Mouse (Mus musculus) E14TG2a.4 (cell line): ENCODE measurements at regions not wholly inside any gene's neighbourhood (a gene's known extent, or its start where the extent isn't known, plus 50 kb on each side); places are given as distances from the start of the nearest gene placed in this dataset.

ENCODE experiments used
- CTCF ChIP-seq: conservative IDR thresholded peaks from 2 replicates; pipeline ENCODE4 v1.5.1; 2014; ENCODE audit warnings: low read length
- NANOG ChIP-seq: IDR thresholded peaks from 2 replicates; pipeline ENCODE4 v1.6.1; 2014; ENCODE audit warnings: borderline replicate concordance, low read length, mixed read lengths

- TF ChIP-seq CTCF (no peak), NANOG (no peak)
Observed at GRCm38 (mm10) chr13:5527400-5527799, 333.9 kb upstream of the Klf6 start.
